Mouse (Mus musculus): ENCODE measurements around the gene Akt3. TPM values are rescaled to one million over a fixed set of nuclear protein-coding genes. Genes with fewer than 3 reads are reported as not detected.

Gene Akt3
- polyA plus RNA-seq (2012; rRNA removed) = 6.0 and 6.4 TPM in 2 replicates

- H3K36me3 ChIP-seq (ENCODE audit: control insufficient read depth, insufficient read depth, low read length) = no peaks in the 10 kb centered on the region
- WGBS = 0% methylated on average over 2 of the region's 32 CpGs
- no peak for DNase-seq (ENCODE audit: low read depth in 1 of 2, low spot score in 2 of 2)
- H3K27me3 ChIP-seq (ENCODE audit: control insufficient read depth, insufficient read depth, low read length) = no peaks in the 10 kb centered on the region; the same call in 1 of the 2 replicates
- no peak for TF ChIP-seq CTCF (IDR thresholded peaks at IDR 0.05; ENCODE audit: extremely low read depth, insufficient read depth, insufficient read length, insufficient replicate concordance)
- TF ChIP-seq POLR2A (IDR thresholded peaks at IDR 0.05; ENCODE audit: low read depth, low read length) = no peak
- H3K4me1 ChIP-seq (ENCODE audit: control insufficient read depth, insufficient read depth, insufficient read length) = peaks cover 8% of the 10 kb centered on the region; the same call in 1 of the 2 replicates
- peak within 1 kb of the TSS; percentile 93 for H3K27ac ChIP-seq (ENCODE audit: insufficient read depth, low read length)
- H3K4me3 ChIP-seq (ENCODE audit: extremely low read depth, insufficient read depth, insufficient read length) = peak within 1 kb of the TSS; percentile 82
These were observed at the start of gene Akt3 for GRCm38 (mm10) chr1:177258034-177258342. TSS of gene Akt3 (minus strand) at chr1:177258203.

GRCm38 (mm10) chr1:177307549-177307948 is 49.5 kb upstream of the Akt3 start:
- Histone ChIP-seq H3K4me1 (ENCODE audit: control insufficient read depth, insufficient read depth, insufficient read length) (no peaks in the 10 kb centered on the region), H3K4me3 (ENCODE audit: extremely low read depth, insufficient read depth, insufficient read length) (no peak overlapping the region), H3K36me3 (ENCODE audit: control insufficient read depth, insufficient read depth, low read length) (no peaks in the 10 kb centered on the region), H3K27me3 (ENCODE audit: control insufficient read depth, insufficient read depth, low read length) (no peaks in the 10 kb centered on the region), H3K27ac (ENCODE audit: insufficient read depth, low read length) (no peak overlapping the region)
- WGBS = 86% methylated on average over 11 of the region's 11 CpGs
- TF ChIP-seq POLR2A (IDR thresholded peaks at IDR 0.05; ENCODE audit: low read depth, low read length) (no peak), CTCF (IDR thresholded peaks at IDR 0.05; ENCODE audit: extremely low read depth, insufficient read depth, insufficient read length, insufficient replicate concordance) (no peak)
- no peak for DNase-seq (ENCODE audit: low read depth in 1 of 2, low spot score in 2 of 2)

GRCm38 (mm10) chr1:177298231-177298630 is 40.2 kb upstream of the Akt3 start:
- H3K4me1 ChIP-seq (ENCODE audit: control insufficient read depth, insufficient read depth, insufficient read length) = no peaks in the 10 kb centered on the region
- H3K27ac ChIP-seq (ENCODE audit: insufficient read depth, low read length) = no peak overlapping the region
- no peak overlapping the region for H3K4me3 ChIP-seq (ENCODE audit: extremely low read depth, insufficient read depth, insufficient read length)
- TF ChIP-seq POLR2A (IDR thresholded peaks at IDR 0.05; ENCODE audit: low read depth, low read length) = no peak
- no peak for TF ChIP-seq CTCF (IDR thresholded peaks at IDR 0.05; ENCODE audit: extremely low read depth, insufficient read depth, insufficient read length, insufficient replicate concordance)
- H3K27me3 ChIP-seq (ENCODE audit: control insufficient read depth, insufficient read depth, low read length) = no peaks in the 10 kb centered on the region
- no peaks in the 10 kb centered on the region for H3K36me3 ChIP-seq (ENCODE audit: control insufficient read depth, insufficient read depth, low read length)
- 88% methylated on average over 1 of the region's 1 CpGs for WGBS
- no peak for DNase-seq (ENCODE audit: low read depth in 1 of 2, low spot score in 2 of 2)

GRCm38 (mm10) chr1:177286764-177287163 is 28.8 kb upstream of the Akt3 start:
- Histone ChIP-seq H3K4me1 (ENCODE audit: control insufficient read depth, insufficient read depth, insufficient read length) (peaks cover 2% of the 10 kb centered on the region; the same call in 1 of the 2 replicates), H3K27me3 (ENCODE audit: control insufficient read depth, insufficient read depth, low read length) (no peaks in the 10 kb centered on the region), H3K4me3 (ENCODE audit: extremely low read depth, insufficient read depth, insufficient read length) (no peak overlapping the region), H3K36me3 (ENCODE audit: control insufficient read depth, insufficient read depth, low read length) (no peaks in the 10 kb centered on the region), H3K27ac (ENCODE audit: insufficient read depth, low read length) (no peak overlapping the region)
- TF ChIP-seq POLR2A (IDR thresholded peaks at IDR 0.05; ENCODE audit: low read depth, low read length) = no peak
- no peak for TF ChIP-seq CTCF (IDR thresholded peaks at IDR 0.05; ENCODE audit: extremely low read depth, insufficient read depth, insufficient read length, insufficient replicate concordance)
- no peak for DNase-seq (ENCODE audit: low read depth in 1 of 2, low spot score in 2 of 2)
- 66% methylated on average over 3 of the region's 3 CpGs for WGBS

GRCm38 (mm10) chr1:177281925-177282324 is 23.9 kb upstream of the Akt3 start:
- Histone ChIP-seq H3K36me3 (ENCODE audit: control insufficient read depth, insufficient read depth, low read length) (no peaks in the 10 kb centered on the region), H3K4me1 (ENCODE audit: control insufficient read depth, insufficient read depth, insufficient read length) (peaks cover 13% of the 10 kb centered on the region; the same call in 1 of the 2 replicates), H3K4me3 (ENCODE audit: extremely low read depth, insufficient read depth, insufficient read length) (no peak overlapping the region), H3K27me3 (ENCODE audit: control insufficient read depth, insufficient read depth, low read length) (no peaks in the 10 kb centered on the region), H3K27ac (ENCODE audit: insufficient read depth, low read length) (no peak overlapping the region)
- peak in 1 of 2 experiments; percentile 49 for DNase-seq (ENCODE audit: low read depth in 1 of 2, low spot score in 2 of 2)
- TF ChIP-seq POLR2A (IDR thresholded peaks at IDR 0.05; ENCODE audit: low read depth, low read length) (no peak), CTCF (IDR thresholded peaks at IDR 0.05; ENCODE audit: extremely low read depth, insufficient read depth, insufficient read length, insufficient replicate concordance) (no peak)

GRCm38 (mm10) chr1:177277361-177277760 is 19.4 kb upstream of the Akt3 start:
- Histone ChIP-seq H3K27me3 (ENCODE audit: control insufficient read depth, insufficient read depth, low read length) (no peaks in the 10 kb centered on the region), H3K4me1 (ENCODE audit: control insufficient read depth, insufficient read depth, insufficient read length) (peaks cover 12% of the 10 kb centered on the region; the same call in 1 of the 2 replicates), H3K27ac (ENCODE audit: insufficient read depth, low read length) (no peak overlapping the region), H3K36me3 (ENCODE audit: control insufficient read depth, insufficient read depth, low read length) (no peaks in the 10 kb centered on the region), H3K4me3 (ENCODE audit: extremely low read depth, insufficient read depth, insufficient read length) (no peak overlapping the region)
- DNase-seq (ENCODE audit: low read depth in 1 of 2, low spot score in 2 of 2) = no peak
- TF ChIP-seq POLR2A (IDR thresholded peaks at IDR 0.05; ENCODE audit: low read depth, low read length) (no peak), CTCF (IDR thresholded peaks at IDR 0.05; ENCODE audit: extremely low read depth, insufficient read depth, insufficient read length, insufficient replicate concordance) (no peak)
- WGBS = 95% methylated on average over 5 of the region's 5 CpGs

GRCm38 (mm10) chr1:177267645-177268044 is 9.6 kb upstream of the Akt3 start:
- Histone ChIP-seq H3K27me3 (ENCODE audit: control insufficient read depth, insufficient read depth, low read length) (no peaks in the 10 kb centered on the region), H3K4me1 (ENCODE audit: control insufficient read depth, insufficient read depth, insufficient read length) (peaks cover 4% of the 10 kb centered on the region; the same call in 1 of the 2 replicates), H3K27ac (ENCODE audit: insufficient read depth, low read length) (no peak overlapping the region), H3K4me3 (ENCODE audit: extremely low read depth, insufficient read depth, insufficient read length) (no peak overlapping the region), H3K36me3 (ENCODE audit: control insufficient read depth, insufficient read depth, low read length) (no peaks in the 10 kb centered on the region)
- no peak for DNase-seq (ENCODE audit: low read depth in 1 of 2, low spot score in 2 of 2)
- TF ChIP-seq CTCF (IDR thresholded peaks at IDR 0.05; ENCODE audit: extremely low read depth, insufficient read depth, insufficient read length, insufficient replicate concordance) (no peak), POLR2A (IDR thresholded peaks at IDR 0.05; ENCODE audit: low read depth, low read length) (no peak)
- WGBS = 74% methylated on average over 1 of the region's 1 CpGs

All from spleen, adult 2 months (tissue).